Mouse (Mus musculus) CH12.LX (cell line): Measurements from ENCODE around the gene Zbtb39. TPM values are rescaled to one million over a fixed set of nuclear protein-coding genes. Genes with fewer than 3 reads are reported as not detected.
"Not testable (repeated sequence)": the region's sequence is repeated elsewhere in the genome, so short reads cannot be mapped to it uniquely, and the experiment has no call there.

Experiments
- DNase-seq: peaks from one replicate; pipeline ENCODE4 v3.0.0-alpha.2; 2013; ENCODE audit errors: extremely low read depth
- H3K27ac ChIP-seq: 2 replicates; pipeline ENCODE4 v1.5.1; 2012; ENCODE audit warnings: low read depth, mild to moderate bottlenecking, control low read depth, moderate library complexity; ENCODE audit not compliant: insufficient read depth
- H3K27me3 ChIP-seq: replicated peaks from 2 replicates; pipeline ENCODE3; 2012; ENCODE audit warnings: inconsistent platforms
- H3K36me3 ChIP-seq, 2 experiments: replicated peaks in 1 of 2; 2 replicates each; pipeline versions ENCODE3 to v1.6.1; 2012; ENCODE audit warnings: inconsistent platforms in 1 of 2, low read length in 1 of 2, mild to moderate bottlenecking in 1 of 2, mixed read lengths in 1 of 2, moderate library complexity in 1 of 2; ENCODE audit not compliant: control insufficient read depth in 1 of 2, insufficient read depth in 1 of 2
- H3K4me1 ChIP-seq, 2 experiments: 2 replicates each; pipeline ENCODE4 v1.6.1; 2012; ENCODE audit warnings: inconsistent platforms in 1 of 2, moderate library complexity in 1 of 2; ENCODE audit not compliant: insufficient read depth in 2 of 2, control insufficient read depth in 1 of 2
- H3K4me2 ChIP-seq: 2 replicates; pipeline ENCODE4 v1.6.1; 2012; ENCODE audit warnings: low read depth, mild to moderate bottlenecking, control low read depth; ENCODE audit not compliant: poor library complexity, insufficient read depth, severe bottlenecking
- H3K4me3 ChIP-seq, 3 experiments: fragments of 150-350 bp in 1 of 3; sonication (generic) in 1 of 3; replicated peaks in 1 of 3; 2 replicates each; pipeline versions ENCODE3 to v1.5.1; 2011 to 2012; ENCODE audit warnings: low read depth in 2 of 3, low read length in 2 of 3, mild to moderate bottlenecking in 2 of 3, moderate library complexity in 2 of 3, control low read depth in 1 of 3, improper control_type of control experiment in 1 of 3, inconsistent platforms in 1 of 3, mixed read lengths in 1 of 3; ENCODE audit not compliant: poor library complexity in 1 of 3
- H3K79me2 ChIP-seq: replicated peaks from 2 replicates; pipeline ENCODE4 v1.6.1; 2012; ENCODE audit warnings: mild to moderate bottlenecking, moderate library complexity; ENCODE audit not compliant: control insufficient read depth, poor library complexity, insufficient read depth, severe bottlenecking; ENCODE audit errors: extremely low read depth
- H3K9ac ChIP-seq: 2 replicates; pipeline ENCODE4 v1.6.1; 2012; ENCODE audit warnings: low read depth, mild to moderate bottlenecking, control low read depth, moderate library complexity; ENCODE audit not compliant: insufficient read depth
- H3K9me3 ChIP-seq: replicated peaks from 2 replicates; pipeline ENCODE3; 2012; ENCODE audit warnings: low read length, inconsistent platforms, mixed read lengths
- BHLHE40 ChIP-seq: IDR thresholded peaks from 2 replicates; pipeline ENCODE4 v1.6.1; 2011; ENCODE audit warnings: mild to moderate bottlenecking, low read depth, low read length, improper control_type of control experiment
- CTCF ChIP-seq, 2 experiments: IDR thresholded peaks in 1 of 2; conservative IDR thresholded peaks in 1 of 2; 2 replicates each; pipeline ENCODE4 v1.5.1; 2011 to 2012; ENCODE audit warnings: low read depth in 2 of 2, low read length in 2 of 2, improper control_type of control experiment in 1 of 2, inconsistent platforms in 1 of 2, mild to moderate bottlenecking in 1 of 2, moderate library complexity in 1 of 2
- ELF1 ChIP-seq: IDR thresholded peaks from 2 replicates; pipeline ENCODE4 v1.6.1; 2014; ENCODE audit warnings: low read depth, mild to moderate bottlenecking, inconsistent platforms, low read length, improper control_type of control experiment
- EP300 ChIP-seq: IDR thresholded peaks from 2 replicates; pipeline ENCODE4 v1.6.1; 2011; ENCODE audit warnings: low read length, improper control_type of control experiment
- ETS1 ChIP-seq: conservative IDR thresholded peaks from 2 replicates; pipeline ENCODE4 v1.6.1; 2012; ENCODE audit warnings: low read depth, mild to moderate bottlenecking, inconsistent platforms, low read length, improper control_type of control experiment, moderate library complexity
- JUND ChIP-seq: conservative IDR thresholded peaks from 2 replicates; pipeline ENCODE4 v1.6.1; 2011; ENCODE audit warnings: low read depth, low read length, improper control_type of control experiment
- MEF2A ChIP-seq: IDR thresholded peaks from 2 replicates; pipeline ENCODE4 v1.6.1; 2014; ENCODE audit warnings: low read depth, mild to moderate bottlenecking, inconsistent platforms, low read length, improper control_type of control experiment, borderline replicate concordance
- MXI1 ChIP-seq: IDR thresholded peaks from 2 replicates; pipeline ENCODE4 v1.6.1; 2011; ENCODE audit warnings: mild to moderate bottlenecking, low read depth, low read length, improper control_type of control experiment
- RAD21 ChIP-seq: IDR thresholded peaks from 2 replicates; pipeline ENCODE4 v1.6.1; 2011; ENCODE audit warnings: low read depth, mild to moderate bottlenecking, low read length, improper control_type of control experiment, moderate library complexity
- SMC3 ChIP-seq: IDR thresholded peaks from 2 replicates; pipeline ENCODE4 v1.6.1; 2011; ENCODE audit warnings: low read depth, low read length, improper control_type of control experiment
- TCF12 ChIP-seq: IDR thresholded peaks from 2 replicates; pipeline ENCODE4 v1.6.1; 2014; ENCODE audit warnings: low read depth, mild to moderate bottlenecking, inconsistent platforms, low read length, improper control_type of control experiment
- UBTF ChIP-seq: IDR thresholded peaks from 2 replicates; pipeline ENCODE4 v1.6.1; 2012; ENCODE audit warnings: low read depth, mild to moderate bottlenecking, inconsistent platforms, low read length, improper control_type of control experiment, moderate library complexity
- ZNF384 ChIP-seq: IDR thresholded peaks from 2 replicates; pipeline ENCODE4 v1.6.1; 2012; ENCODE audit warnings: low read depth, low read length, improper control_type of control experiment, inconsistent platforms
- dilution Hi-C: fragments of 300-500 bp; cut with MboI; formaldehyde crosslinking; loops from 2 replicates; pipeline ENCODE4 v1.14.3; 2020; ENCODE audit warnings: low sequenced_read_pairs; ENCODE audit not compliant: extremely low pct_unique_long_range_greater_than_20kb, extremely low pct_ligation_motif_present
- in situ Hi-C: fragments of 300-500 bp; cut with MboI; formaldehyde crosslinking; loops from 3 replicates; pipeline ENCODE4 v1.14.3; 2019; ENCODE audit warnings: low sequenced_read_pairs, low pct_ligation_motif_present, low pct_unique_long_range_greater_than_20kb, mixed read lengths
- polyA plus RNA-seq: library from polyadenylated mRNA; unstranded; fragments of >175 nt; gene quantifications from 2 replicates; pipeline ENCODE4 v1.2.1, GENCODE M21; 2012; ENCODE audit warnings: low read depth; ENCODE audit not compliant: insufficient read length
- total RNA-seq, 2 experiments: library from RNA; depleted of rRNA; stranded (reverse); fragments of 300-350 nt in 1 of 2; fragments of >200 nt in 1 of 2; gene quantifications; 2 replicates each; pipeline ENCODE4 v1.2.3; 2012 to 2014

Zbtb39 gene
- total and polyA plus RNA-seq, 3 experiments: 1.1 to 5.0 (median 4.2) TPM

GRCm38 (mm10) chr10:127759181-127760110 is 20.1 kb downstream of the Zbtb39 start, which contains the start of the genes Rdh1 and Rdh16f1:
Gene Rdh1, plus strand, starts transcription at chr10:127759721.
Gene Rdh16f1, plus strand, starts transcription at chr10:127759787.
- Histone ChIP-seq H3K9me3 (peaks cover 7% of the 10 kb centered on the region), H3K4me1 (no peaks in the 10 kb centered on the region), H3K79me2 (no peaks in the 10 kb centered on the region), H3K4me2 (no peak within 1 kb of the TSS), H3K27ac (no peak within 1 kb of the TSS), H3K27me3 (peaks cover 41% of the 10 kb centered on the region), H3K36me3 (no peaks in the 10 kb centered on the region), H3K9ac (no peak within 1 kb of the TSS), H3K4me3 (no peak within 1 kb of the TSS)
- in situ Hi-C loops: loop anchor here (5.0 kb wide), 1 partner anchor 48 kb away; no protein-coding TSS in a partner anchor
- no peak for DNase-seq
- dilution Hi-C loops: no loop called here
- TF ChIP-seq MEF2A (no peak), SMC3 (no peak), JUND (no peak), BHLHE40 (no peak), ETS1 (no peak), ELF1 (no peak), MXI1 (no peak), EP300 (no peak), RAD21 (no peak), TCF12 (no peak), UBTF (no peak), ZNF384 (no peak), CTCF (conservative IDR thresholded peaks at IDR 0.05 in 1 of 2, IDR thresholded peaks at IDR 0.05 in 1 of 2; ENCODE audit: low read depth in 2 of 2, low read length in 2 of 2) (no peak)

GRCm38 (mm10) chr10:127762926-127763325 is 23.6 kb downstream of the Zbtb39 start:
- H3K4me2 ChIP-seq, H3K27ac ChIP-seq, H3K36me3 ChIP-seq, H3K9ac ChIP-seq, DNase-seq, H3K9me3 ChIP-seq, H3K79me2 ChIP-seq, H3K4me3 ChIP-seq, dilution Hi-C loops, H3K4me1 ChIP-seq: not testable (repeated sequence)
- in situ Hi-C loops: loop anchor here (5.0 kb wide), 1 partner anchor 44 kb away; no protein-coding TSS in a partner anchor
- peaks cover 51% of the 10 kb centered on the region for H3K27me3 ChIP-seq
